Mouse (Mus musculus): Measurements from ENCODE around the gene Avpr2.

Gene Avpr2

DNA sequence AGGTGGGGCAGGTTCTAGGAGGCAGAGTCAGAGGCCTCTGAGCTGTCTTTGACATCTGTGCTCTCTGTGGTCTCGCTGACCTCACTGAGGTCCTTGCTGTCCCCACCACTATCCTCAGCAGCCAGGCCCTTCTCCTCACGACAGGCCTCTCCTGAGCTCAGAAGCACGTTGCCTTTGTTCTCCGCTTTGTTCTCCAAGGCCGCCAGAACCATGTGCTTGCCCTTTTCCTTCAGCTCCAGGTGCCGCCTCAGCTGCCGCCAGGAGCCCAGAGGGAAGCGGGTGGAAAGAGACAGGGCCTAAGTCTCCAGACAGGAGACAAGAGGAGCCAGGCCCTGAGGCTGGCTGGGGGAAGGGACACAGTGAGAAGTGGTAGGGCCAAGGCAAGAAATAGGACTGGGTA is 25.0 kb downstream of the Avpr2 start:
- DNase-seq (ENCODE audit: low spot score in 2 of 2) = no peak

DNA sequence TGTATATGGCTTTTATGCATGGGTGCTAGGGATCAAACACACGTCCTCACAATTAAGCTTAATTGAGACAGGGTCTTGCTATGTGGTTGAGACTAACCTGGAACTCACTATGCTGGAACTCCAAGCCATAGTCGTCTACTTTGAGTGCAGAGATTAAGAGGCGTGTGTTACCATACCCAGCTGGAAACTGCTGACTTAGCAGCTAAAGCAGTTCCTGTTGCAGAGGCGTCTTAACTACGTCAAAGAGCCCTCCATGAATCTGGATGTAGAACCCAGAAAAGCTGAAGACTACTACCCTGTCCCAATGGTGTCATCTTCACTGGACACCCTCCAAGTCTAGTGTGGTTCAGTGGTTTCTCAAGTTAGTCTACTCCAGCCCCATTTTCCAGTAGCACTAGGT is 26.7 kb downstream of the Avpr2 start:
- DNase-seq (ENCODE audit: low spot score in 2 of 2) = no peak

DNA sequence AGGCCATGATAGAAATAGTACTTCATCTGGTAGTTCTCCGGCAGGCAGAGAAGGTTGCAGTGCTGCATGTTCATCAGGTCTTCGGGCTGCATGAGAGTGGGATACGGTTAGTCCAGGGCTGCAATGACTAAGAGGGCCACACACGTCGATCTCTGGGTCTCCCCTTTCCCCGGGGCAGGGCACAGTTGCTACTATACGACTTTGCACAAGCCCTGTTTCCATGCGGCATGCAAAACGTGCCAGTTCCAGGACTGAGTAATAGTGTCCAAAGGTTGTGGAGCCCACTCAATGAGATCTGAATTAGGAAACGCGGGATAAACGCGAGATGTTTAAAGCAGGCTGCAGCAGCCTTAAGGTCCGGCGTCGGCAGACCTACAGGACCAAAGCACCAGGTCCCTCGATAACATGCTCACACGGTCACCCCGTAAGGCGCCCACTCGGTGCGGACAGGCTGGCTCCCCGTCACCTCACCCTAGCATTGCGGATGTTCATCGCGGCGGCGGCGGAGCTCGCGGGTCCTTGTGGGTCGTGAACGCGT is 29.5 kb downstream of the Avpr2 start:
- DNase-seq (ENCODE audit: low spot score in 2 of 2) = no peak

DNA sequence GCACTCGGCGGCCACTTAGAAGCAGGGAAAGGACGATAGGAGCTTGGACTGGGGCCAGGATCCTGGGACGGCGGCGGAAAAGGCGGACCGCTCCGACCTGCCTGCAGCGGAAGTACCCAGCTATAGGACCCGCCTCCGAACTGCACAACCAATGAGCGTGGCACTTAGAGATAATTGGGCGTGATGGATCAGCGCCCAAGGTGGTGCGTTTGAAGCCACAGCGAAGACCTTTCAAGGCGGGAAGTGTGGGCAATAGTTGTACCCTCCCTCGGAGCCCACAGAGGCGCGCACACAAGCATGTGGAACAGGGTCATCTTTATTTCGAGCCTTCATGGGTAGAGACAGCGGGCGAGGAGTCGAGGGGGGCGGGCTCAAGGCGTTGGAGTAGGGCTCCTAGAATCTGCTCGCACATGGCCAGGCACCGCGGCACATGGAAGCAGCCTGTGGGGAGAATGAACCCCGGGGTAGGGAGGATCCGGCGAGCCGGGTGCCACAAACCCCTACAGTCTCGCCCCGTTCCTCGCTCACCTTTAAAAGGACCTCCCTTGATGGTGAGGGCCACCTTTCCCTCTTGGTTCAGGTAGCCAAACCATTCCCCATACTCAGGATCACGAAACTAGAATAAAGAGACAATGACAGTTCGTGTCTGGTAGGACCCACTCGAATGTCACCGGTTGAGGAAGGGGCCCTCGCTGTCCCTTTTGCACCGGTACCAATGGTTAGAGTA is 30.1 kb downstream of the Avpr2 start, which contains the start of the genes Arhgap4 and Naa10:
Gene Arhgap4, minus strand, starts transcription at position 48 of the 727 bp plus-strand sequence.
Gene Naa10, minus strand, starts transcription at position 122 of the 727 bp plus-strand sequence.
- DNase-seq (ENCODE audit: low spot score in 2 of 2) = peak; percentile 94

DNA sequence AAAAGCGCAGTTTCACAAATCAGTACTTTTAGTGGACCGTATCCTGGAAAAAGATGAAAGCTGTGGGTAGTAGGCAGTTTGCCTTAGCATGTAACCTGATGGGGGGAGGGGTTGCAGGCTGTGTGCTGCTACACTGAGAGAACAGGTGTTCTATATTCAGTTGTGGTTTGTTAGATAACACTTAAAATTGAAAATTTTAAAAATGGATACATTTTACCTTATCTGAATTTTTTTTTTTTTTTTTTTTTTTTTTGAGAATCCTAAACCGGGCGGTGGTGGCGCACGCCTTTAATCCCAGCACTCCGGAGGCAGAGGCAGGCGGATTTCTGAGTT is 30.6 kb downstream of the Avpr2 start:
- DNase-seq (ENCODE audit: low spot score in 2 of 2) = no peak

DNA sequence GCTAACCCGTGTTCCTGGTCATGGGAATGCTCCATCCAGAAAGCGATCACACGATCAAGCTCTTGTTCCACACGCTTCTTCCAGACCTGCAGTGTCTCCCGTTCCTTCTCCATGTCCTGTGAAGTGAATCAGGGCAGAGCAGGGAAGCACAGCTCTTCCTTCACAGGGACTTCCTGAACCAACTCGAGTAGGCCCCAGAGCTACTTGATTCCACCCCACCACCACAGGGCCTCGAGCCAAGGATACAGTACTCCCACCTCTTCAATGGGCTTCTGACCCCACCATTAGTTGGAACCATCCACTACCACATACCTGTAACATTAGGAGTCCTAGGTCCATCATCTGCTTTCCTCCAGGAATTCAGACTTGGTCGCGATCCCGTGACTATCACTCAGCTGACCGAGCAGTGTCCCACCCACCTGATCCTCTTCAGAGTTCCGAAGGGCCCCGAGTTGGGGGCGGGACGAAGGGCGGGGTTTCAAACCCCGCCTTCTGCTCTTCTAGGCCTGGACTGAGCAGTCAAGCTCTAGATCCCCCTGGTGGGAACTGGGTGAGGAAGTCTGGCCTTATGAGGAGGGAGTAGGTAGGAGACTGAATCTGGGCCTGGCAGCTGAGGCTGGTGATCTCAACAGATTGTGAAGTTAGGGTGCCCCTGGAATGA is 38.6 kb downstream of the Avpr2 start, which contains the start of gene Renbp:
Gene Renbp, minus strand, starts transcription at position 449 of the 661 bp plus-strand sequence.
- DNase-seq (ENCODE audit: low spot score in 2 of 2) = peak in 1 of 2 experiments; percentile 42

DNA sequence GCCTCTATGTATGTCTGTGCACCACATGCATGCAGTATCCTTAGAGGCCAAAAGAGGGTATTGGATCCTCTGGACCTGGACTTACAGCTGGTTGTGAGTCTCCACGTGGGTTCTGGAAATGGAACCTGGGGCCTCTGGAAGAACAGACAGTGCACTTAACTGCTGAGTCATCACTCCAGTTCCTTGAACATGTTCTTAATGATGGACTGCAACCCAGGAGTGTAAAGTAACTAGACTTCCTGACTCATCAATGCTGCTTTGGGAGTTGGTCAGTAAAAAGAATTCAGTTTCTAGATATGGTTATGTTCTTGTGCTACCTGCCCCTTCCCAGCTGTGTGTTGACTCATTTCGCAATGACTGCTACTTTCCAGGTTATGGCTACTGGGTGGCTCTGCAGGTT is 40.0 kb downstream of the Avpr2 start:
- no peak for DNase-seq (ENCODE audit: low spot score in 2 of 2)

DNA sequence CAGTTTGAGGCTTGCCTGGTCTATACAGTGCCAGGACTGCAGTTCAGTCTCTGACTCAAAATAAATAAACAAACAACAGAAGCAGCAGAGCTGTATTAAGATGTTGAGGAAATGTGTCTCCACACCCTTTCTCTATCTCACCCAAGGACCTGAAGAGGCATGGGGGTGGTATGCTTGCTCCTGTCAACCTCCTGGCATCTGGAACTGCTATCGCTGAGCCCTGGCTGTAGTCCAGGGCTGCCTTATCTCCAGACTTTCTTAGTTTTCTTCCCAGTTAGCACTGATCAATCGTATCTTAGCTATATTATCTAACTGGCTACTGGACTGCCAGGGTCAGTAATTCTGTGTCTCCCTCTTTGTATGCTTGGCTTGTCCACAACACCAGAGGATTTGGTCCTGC is 50.0 kb downstream of the Avpr2 start:
- no peak for DNase-seq (ENCODE audit: low spot score in 2 of 2)

DNA sequence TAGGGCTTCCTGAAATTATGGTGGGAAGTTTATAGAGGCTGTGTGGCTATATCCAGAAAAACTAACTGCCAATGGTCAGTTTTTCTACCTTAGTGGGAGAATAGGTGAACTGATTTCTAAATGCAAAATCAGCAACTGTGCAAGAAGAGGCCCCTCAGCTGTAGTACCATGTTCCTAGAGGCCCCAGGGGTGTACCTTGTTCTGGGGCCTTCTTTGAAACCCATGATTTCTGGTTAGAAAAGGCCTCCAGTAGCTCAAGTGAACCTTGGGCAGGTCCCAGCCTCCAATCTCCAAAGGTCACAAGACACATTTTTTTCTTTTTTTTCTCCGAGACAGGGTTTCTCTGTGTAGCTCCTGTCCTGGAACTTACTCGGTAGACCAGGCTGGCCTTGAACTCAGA is 50.4 kb downstream of the Avpr2 start:
- no peak for DNase-seq (ENCODE audit: low spot score in 2 of 2)

Measured in right cerebral cortex, postnatal 10 days (tissue).